Mouse (Mus musculus) adrenal gland, adult 8-10 months (tissue): ENCODE data around the gene Efcab7. TPM values are rescaled to one million over a fixed set of nuclear protein-coding genes. Genes with fewer than 3 reads are reported as not detected.

ENCODE experiments used
- DNase-seq: peaks from one replicate; pipeline ENCODE4 v3.0.0; 2022
- total RNA-seq, 4 experiments: library from RNA; stranded (reverse); gene quantifications; 2 replicates each; pipeline ENCODE4 v1.2.4; 2022

Efcab7 gene
- 10 to 100 TPM in 2 of 4 experiments, 1 to 10 TPM in 2; 9.0 to 11.2 (median 10.0) TPM for total RNA-seq

DNA sequence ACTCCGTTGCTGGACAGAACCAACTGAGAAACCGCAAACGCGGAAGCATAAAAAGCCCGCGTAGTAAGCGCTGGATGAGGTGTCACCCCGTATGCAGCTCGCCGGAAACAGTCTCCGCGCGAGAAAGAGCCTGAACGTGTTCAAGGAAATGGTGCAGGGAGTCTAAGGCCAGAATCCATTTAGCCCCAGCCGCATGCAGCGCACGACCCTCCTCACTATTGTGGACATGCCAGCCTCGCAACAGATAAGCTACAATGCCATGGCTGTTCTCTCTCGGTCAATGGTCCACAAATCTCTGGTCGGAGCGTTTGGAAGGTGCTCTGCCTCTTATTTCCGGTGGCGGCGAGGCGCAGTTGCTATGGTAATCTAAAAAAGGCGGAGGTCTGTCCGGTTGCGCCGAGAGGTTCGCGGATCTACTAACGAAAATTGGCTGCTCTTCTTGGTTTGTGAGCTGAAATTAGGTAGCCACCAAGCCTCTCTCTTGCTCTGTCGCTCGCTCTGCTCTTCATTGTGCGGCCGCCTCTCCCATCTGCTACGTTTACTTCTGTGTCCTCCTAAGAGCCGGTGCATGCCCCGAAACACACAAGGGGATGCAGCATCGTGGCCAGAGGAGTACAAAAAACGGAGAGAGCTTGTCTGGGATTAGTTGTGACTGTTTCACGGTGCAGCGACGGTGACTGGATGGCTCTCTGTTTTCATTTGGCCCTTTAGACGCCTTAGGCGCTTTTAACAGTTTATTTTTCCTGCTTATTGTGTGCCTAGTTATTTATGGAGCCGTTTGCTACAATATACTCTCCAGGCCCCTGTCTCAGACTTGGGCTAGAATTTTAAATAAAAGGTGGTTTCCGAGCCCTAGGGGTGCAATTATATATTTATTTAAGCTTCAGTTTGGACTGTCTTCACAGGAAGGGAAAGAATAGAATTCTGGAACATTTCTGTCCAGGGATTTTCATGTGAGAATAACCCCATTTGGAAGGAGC, at the start of gene Efcab7:
Efcab7 (plus strand) TSS at position 105 of the 980 bp plus-strand sequence.
- peak; percentile 71 for DNase-seq

DNA sequence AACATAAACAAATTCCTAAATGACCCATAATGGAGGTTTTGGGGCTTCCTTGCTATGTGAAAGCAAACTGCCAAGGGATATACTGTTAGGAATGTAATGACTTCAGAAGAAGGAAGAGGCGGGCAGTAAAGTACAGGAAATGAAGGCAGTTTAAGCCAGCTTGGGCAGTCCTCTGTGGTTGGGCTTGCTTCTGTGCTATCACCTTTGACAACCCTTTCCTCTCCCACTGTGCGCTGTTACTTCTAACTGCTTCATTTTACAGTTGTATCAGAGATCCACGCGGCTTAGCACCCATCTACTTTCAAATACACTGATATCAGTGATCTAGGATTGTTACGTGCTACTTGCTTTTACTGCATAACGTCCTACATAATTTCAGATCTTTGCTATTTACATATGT, 36.6 kb upstream of the Efcab7 start:
- no peak for DNase-seq

DNA sequence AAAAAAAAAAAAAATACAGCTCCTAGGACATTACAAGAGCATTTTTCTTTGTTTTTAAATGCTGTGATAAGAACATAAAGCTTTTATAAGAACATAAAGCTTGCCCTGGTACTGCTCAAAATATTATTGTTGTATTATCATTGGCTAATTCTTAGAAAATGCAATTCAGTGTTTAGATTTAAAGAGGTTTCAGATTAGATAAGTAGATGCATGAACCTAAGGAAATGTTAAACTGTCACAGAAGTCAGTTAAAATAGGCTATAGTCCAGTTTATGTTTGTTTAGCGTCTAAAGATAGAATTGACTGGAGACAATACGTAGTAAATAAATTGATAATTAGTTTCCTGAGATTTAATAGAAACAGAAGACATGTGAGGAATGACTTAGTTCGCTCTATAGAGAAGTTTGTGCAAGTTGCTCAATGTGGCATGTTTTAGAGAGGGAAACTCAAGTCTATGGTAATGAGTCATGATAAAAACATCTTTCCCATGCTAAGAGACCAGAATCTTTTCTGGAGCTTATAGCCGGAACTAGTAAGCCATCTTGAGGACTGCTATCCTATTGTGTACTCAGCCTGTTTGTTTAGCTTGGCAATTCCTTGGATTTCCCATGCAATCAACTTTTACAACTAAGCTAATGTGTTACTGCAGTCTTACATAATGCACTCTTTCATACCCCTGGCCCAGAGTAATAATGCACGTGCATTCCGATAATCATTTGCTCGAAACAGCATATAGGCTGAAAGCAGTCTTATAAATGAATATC, 12.1 kb upstream of the Efcab7 start:
- no peak for DNase-seq

DNA sequence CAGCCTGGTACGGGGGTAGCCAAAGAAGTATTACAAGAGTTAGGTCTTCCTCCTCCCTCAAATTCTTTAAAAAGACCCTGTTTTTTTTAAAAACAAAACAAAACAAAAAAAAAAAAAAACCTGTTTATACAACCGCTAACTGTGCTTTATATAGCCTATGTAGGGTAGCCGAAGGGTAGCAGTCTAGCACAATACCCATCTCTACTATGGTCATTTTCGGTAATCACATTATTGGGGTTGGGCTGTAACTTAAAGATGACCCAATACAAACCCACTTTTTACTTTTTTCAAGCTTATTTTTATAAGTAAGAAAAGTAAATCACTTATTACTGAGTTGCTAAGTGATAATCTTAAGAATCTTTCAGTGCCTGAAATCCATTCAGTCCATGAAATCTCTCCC, 661 bp upstream of the Efcab7 start:
- no peak for DNase-seq

DNA sequence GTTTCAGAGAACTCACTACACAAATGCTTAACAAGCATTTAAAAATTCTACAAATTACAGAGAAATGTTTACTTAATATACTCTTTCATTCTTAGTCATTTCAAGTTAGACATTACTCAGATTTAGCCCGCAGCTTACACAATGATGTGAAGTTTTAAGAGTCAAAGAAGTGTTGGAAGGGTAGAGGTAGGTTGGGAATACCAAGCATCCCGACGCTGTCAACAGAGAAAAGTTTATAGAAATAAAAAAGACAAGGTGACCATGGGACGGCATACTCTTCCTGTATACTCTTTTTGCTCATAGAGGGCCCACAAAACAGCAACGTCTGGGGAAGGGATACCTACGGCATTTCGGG, 282 bp upstream of the Efcab7 start:
- DNase-seq = no peak

DNA sequence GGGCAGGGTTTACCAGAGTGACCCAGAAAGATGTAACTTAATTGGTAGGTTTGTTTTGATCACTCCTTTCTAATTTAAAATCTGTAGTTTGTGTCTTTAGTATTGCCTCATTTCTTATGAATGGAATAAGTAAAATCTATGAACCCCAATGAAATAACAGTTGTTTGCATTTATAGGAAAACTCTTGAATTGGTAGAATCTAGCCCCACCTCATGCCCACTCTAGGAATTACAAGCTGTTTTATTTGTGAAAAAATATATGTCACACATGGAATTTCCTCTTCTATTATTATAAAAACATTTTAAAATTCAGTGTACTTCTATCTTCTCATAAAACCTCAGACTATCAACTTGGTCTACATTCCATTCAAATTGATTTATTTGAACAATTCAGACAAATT, 52.9 kb downstream of the Efcab7 start:
- DNase-seq = no peak

DNA sequence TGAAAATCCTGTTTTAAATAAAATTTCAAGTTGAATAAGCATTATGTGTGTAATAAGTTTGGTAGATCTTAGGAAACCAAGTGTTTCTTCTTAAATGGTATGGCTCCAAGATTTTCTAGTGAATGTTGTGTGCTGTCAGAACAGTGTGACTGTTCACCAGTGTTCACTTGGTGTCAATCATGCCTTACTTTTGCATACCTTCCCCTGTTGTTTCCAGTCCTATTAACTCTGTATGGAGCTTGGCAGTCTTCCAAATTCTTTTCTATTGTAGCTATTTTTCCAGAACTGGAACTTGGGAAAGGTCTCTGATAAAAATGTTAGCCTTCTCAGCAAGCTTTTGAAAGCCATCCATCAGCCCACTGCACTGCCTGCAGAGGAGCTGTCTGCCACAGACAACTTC, 53.4 kb downstream of the Efcab7 start:
- DNase-seq = no peak

DNA sequence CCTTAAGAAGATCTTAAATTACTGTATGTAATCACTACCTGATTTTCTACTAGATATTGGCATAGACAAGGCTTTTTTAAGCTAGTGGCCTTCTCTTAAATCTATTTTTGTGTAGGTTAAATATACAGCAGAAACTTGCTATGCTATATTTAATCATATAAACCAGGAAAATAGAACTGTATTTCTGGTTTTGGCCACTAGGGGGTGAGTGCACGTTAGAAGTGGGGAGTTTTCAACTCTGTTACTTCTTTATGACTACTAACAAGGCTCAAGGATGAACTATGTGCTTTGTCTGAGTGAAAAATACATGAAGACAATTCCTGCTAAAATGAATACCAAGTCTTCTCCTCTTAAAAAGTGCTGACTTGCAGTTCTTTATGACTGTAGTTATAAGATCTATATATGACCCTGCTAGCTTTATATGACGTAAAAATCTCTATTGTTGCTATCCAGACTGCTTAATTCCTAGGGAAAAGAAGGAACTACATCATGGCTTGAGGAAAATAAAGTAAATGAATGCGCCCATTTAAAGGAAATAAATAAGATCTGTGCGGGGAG, 85.0 kb downstream of the Efcab7 start:
- DNase-seq = no peak

DNA sequence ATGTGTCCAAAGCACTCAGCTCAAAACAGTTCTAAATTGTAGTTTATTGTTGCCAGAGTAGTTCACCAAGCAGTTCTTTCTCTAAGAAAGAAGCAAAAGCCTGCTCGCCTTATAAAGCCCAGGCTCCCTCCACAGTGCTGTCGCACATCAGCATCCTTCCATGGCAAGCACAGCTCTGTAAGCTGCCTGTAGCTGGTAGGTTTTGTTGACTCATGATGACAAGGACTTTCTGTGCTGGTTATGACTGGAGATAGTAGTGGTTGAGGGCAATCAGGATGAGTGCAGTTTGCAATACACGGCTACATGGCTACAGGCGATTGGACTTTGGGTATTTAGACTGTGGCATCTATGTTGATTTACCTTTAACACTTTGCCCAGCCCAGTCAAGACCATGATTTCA, 97.4 kb downstream of the Efcab7 start:
- no peak for DNase-seq

DNA sequence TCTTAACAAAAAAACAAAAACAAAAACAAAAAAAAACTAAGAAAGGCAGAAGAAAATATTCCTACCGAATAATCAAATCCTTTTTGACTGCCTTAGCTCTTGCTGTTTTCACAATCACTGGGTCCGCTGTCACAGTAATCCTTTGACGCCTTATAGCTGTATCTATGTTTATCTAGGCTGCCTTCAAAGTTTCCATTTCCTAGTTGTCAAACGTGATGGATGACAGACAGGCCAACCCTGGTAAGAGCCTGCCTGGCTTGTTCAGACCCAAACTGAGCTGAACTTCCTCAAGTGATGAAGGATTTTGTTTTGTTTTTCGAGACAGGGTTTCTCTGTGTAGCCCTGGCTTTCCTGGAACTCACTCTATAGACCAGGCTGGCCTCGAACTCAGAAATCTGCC, 99.5 kb downstream of the Efcab7 start:
- DNase-seq = no peak

DNA sequence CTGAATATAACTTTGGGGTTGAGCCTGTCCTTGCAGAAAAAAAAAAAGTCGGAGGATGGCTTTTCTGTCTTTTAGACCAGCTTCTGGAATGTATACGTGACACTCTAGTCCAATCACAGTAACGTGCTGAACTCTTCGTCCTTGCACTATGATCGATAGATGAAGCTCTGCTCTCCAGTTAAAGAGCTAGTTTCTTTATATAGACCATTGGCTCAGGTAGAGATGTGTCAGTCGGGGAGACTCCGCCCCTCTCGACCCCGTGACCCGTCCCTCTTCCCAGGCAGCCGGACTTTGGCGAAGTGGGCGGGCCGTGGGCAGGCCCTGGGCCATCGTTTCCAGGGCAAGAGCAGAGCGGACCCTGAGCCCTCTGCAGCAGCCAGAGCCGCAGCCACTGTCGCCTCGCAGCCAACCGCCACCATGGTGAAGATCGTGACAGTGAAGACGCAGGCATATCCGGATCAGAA, 100.2 kb downstream of the Efcab7 start, which contains the start of gene Pgm1:
Pgm1 (plus strand) TSS at position 266 of the 464 bp plus-strand sequence.
- DNase-seq = peak; percentile 89

DNA sequence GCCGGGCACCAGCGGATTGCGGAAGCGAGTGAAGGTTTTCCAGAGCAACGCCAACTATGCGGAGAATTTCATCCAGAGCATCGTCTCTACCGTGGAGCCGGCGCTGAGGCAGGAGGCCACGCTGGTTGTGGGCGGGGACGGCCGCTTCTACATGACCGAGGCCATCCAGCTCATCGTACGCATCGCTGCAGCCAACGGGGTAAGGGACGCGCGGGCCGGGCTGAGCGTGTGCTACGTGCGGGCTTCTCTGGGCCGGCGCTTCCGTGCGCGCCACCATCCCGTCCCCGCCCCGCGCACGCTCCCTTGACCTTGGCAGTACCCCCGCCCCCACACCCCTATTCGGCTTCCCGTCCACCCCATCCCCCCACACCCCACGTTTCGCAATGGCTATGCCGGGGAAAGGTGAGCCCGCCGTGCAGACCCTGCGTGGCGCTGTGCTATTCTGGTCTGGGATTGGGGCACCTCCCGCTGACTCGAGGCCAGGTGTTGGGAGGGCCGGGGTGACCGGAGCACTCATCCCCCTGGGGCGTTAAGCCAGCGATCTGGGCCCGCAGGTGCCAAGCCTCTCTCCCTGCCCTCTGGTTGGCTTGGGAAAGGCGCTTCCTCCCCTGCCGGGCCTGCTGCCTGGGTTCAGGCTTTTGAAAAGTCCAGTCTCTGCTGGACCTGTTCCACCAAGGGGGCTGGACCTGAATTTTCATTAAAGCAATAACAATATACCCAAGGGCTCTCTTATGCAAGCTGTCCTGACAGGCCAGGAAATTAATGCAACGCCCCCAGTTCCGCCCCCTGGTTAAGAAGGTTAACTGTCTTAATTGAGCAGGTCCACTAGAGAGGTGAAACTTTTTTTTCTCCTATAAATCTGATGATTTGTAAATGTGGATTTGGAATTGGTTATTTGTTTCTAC, 100.9 kb downstream of the Efcab7 start, which contains the start of gene Itgb3bp:
Itgb3bp (minus strand) TSS at position 201 of the 905 bp plus-strand sequence.
- DNase-seq = peak; percentile 82

DNA sequence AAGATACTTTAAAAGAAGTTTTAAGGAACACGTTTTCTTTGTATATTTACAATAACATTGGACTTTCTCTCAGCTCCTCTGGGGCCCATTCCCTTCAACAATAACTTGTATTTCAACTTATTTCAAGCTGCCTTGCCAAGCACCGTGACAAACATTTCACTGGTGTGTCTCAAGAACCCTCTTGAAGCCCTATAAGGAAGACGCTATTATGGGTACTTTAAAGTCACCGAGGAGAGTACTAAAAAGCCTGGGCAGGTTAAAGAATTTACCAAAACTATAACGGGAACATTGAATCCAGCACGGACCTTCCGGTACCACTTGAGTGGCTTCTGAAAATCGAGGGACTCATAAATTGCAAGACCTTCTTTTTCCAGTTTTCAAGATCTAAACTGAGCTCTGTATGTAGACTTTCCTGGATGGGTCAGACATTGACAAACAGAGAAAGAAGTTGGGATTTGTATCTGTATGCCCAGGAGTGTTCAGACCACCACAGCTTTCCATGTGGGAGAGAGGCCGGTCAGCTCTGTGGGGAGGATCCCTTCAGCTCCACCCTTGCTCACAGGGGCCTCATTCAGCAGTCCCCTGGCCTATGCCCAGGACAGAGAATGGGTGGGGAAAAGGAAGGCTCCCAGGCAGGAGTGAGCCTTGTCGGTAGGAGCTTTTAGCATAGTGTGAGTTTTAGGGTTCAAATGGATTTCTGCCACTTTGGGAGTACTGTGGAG, 101.7 kb downstream of the Efcab7 start:
- no peak for DNase-seq

DNA sequence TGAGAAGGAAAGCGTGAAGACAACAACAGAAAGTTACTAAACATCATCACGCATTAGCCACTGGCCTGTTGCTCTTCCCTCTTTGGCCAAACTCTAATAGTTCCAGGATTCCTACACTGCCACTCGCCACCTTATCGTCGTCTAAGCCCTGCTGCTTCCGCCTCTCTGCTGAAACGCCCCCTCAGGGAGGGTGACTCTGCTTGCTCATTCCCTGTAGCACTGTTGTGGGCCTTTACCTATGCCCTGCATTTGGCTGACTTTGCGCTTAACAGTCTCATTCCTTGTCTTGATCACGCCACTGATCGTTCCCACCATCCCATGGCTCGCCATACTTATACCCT, 102.2 kb downstream of the Efcab7 start:
- DNase-seq = no peak

DNA sequence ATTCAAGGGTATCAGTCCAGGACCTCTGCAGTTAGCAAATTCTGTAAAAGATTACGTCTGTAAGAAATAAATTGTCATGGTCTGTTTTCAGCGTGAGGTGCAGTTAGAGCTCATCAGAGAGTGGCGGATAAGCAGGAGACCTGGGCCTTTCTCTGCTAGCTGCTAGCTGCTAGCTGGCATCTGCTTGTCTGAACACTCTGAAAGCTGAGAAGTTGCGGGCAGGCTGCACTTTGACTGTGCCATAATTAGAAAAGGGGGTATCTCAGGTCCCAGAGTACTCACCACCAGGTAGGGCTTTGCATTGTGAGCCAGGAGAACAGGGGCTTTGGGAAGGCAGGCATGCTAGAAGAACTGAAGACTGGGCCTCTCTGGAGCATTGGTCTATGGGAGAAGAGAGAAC, 102.8 kb downstream of the Efcab7 start:
- DNase-seq = no peak

DNA sequence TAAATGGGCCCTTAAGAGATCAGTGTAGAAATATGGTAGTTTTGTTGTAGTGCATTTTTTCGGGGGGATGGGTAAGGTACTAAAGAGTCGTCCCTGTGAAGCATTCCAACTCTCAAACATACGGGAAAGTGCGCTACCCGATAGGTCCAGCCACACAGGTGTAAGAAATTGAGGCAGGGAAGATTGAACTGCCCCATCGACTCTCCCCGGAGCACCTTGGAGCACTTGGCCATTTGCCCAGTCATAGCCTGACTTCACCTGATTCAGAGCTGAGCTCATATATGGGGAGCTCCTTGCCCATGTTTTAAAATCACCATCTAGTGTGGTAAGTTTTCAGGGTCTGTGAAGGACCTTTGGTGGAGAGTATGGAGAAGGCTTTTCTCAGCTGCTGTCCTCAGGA, 105.9 kb downstream of the Efcab7 start:
- no peak for DNase-seq

DNA sequence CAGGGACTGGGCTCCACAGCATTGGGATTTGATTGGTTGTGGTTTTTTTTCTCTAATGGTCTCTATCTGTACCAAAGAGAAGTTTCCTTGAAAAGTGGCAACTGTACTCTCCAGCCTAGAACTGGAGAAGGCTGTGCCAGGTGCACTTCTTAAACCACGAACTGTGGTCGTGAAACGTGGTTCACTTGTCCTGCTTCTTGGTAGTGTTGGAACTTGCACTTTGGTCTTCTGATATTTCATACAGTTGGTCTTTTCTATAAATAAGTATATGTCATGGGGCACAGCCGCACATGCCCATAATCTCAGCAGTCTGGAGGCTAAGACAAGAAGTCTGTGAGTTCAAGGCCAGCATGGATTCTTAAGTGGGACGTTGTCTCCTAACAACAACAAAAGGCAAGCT, 107.3 kb downstream of the Efcab7 start:
- no peak for DNase-seq

DNA sequence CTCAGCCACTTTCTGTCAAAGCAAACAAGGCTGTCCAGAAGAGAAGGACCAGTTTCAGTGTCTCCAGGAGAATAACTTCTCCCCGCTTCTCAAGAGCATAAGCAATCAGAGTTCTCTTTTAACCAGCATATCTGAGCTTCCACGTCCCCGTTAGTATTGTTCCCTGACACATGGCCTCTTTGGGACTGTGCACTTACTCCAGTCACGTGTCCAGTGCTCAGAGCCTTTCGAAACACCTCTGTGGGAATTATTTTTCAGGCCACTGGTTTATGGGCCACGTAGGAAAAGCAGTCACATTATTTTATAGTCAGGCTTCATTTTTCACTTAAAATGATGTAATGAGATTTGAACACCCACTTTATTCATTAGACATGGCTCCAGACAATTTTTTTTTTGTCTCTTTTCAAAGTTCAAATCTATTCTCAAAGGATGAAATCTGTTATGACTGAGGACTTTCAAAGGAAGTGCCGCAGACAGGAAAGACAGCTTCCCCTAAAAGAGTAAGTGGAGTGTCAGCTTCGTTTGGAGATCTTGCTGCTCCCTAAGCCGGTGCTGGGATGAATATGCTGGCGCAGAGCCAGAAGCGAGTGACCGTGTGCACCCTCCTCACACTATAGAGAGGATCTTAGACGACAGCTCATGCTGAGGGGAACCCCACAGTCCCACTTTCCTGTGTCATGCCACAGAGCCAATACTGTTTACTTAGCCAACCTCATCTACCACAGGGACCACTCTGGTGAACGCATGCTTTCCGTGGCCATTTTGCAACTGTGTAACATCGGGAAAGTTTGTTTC, 110.9 kb downstream of the Efcab7 start:
- no peak for DNase-seq

DNA sequence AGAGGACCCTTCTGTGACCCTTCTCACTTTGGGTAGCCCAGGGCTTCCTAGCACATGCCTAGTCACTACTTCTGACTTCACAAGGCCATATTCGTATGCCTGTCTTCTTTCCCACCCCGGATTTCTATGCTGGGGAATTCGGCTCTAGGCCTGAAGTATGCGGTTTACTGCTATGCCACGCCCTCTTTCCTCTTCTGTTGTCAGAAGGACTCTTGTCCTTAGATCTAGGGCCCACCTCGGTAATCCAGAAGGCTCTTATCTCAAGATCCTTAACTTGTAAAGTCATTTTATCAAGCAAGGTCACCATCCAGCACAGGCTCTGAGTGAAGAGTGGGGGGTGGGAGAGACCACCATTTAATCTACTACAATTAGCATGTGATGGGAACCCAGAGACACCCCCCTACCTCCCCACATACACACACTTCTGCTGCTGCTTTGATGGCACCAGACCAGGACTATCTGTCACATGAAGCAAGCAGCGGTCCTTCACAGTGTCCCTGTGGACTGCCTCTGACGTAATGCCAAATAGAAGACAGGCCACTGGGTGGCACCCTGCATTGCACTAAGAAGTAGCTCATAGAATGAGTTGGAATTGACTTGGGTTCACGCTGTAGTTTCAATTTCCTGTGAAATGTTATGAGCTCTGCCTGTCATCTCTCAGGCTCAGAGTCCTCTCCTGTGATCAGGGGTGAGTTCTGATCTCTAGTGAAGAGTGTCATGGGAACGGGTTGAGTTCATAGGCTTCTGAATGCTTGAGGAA, 112.8 kb downstream of the Efcab7 start:
- DNase-seq = peak; percentile 78

DNA sequence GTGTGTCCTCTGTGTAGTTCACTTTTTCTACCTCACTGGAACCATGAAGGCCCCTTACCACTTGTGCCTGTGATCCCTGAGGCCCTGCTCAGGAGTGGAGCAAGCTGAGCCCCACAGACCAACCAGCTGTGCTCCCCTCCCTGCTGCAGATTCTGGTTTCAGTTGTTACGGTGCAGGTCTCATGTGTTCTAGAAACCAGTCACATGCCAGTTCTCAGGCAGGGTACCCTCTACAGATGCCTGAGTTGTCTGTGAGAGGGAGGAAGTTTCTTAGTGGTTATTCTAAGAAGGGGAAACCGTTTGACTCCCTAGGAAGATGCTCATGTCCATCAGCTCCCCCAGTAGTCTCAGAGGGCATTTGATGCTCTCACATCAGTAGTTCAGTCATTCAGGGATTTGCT, 115.6 kb downstream of the Efcab7 start:
- DNase-seq = no peak
